Mouse (Mus musculus): Measurements from ENCODE around the gene Pcyt1a. TPM values are rescaled to one million over a fixed set of nuclear protein-coding genes. Genes with fewer than 3 reads are reported as not detected.
"Not testable (repeated sequence)": the region's sequence is repeated elsewhere in the genome, so short reads cannot be mapped to it uniquely, and the experiment has no call there.

The Pcyt1a gene
- total and polyA plus RNA-seq, 2 experiments from 2014 or later: 47.6 TPM

DNA sequence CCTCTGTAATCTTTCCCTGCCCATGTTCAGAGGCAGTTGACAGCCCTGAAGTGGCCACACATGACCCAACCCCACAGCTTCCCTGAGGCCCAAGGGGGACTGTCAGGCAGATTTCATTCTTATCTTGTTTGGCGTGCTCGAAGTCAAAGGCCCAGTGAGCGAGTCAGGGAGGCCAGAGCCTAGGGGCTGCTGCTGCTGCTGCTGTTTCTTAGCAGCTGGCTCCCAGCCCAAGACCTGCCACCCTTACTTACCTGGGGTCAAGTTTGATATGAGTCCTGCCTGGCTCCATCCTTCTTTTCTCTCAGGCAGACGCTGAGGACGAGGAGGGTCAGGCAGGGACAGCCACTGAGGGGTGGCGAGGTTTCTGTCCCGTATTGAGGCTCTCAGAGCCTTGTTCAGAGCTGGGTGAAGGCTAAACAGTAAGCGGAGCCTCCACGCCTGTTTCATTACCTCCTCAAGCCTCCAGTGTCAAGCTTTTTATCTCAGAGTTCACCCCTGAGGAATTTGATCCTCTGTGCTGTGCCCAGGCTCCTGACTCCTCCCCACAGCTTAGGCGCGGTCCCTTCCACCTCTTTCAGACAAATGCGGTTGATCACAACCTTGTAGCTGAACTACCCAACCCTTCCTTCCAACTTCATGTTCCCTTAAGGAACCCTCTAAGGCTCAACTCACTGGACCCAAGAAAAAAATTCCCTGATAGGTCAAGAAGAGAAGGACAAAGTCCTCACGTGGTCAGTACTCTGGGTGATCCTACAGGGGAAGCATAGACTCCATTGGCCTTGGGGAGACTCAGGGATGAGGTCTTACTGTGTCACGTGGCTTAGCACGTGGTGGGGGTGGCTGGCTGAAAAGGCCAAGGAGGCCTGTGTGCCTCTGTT, 56.8 kb downstream of the Pcyt1a start, which contains the start of gene Slc51a:
TSS of gene Slc51a (minus strand) at position 646 of the 878 bp plus-strand sequence.
- no peaks in the 10 kb centered on the region for H3K27me3 ChIP-seq (ENCODE audit: insufficient read depth, low read length)
- no peak for DNase-seq
- no peak for TF ChIP-seq CTCF (IDR thresholded peaks at IDR 0.05; ENCODE audit: low read depth)
- H3K9ac ChIP-seq: no peak within 1 kb of the TSS
- WGBS: 74% methylated on average over 15 of the region's 15 CpGs
- no peaks in the 10 kb centered on the region for H3K9me3 ChIP-seq (ENCODE audit: low read length)
- no peaks in the 10 kb centered on the region for H3K4me1 ChIP-seq (ENCODE audit: insufficient read depth)
- no peak within 1 kb of the TSS for H3K4me3 ChIP-seq (ENCODE audit: low read depth, low read length)
- no peak for ATAC-seq
- H3K36me3 ChIP-seq (ENCODE audit: insufficient read depth): no peaks in the 10 kb centered on the region
- H3K27ac ChIP-seq (ENCODE audit: low read depth, low read length): no peak within 1 kb of the TSS
- H3K4me2 ChIP-seq (ENCODE audit: low read depth): no peak within 1 kb of the TSS

DNA sequence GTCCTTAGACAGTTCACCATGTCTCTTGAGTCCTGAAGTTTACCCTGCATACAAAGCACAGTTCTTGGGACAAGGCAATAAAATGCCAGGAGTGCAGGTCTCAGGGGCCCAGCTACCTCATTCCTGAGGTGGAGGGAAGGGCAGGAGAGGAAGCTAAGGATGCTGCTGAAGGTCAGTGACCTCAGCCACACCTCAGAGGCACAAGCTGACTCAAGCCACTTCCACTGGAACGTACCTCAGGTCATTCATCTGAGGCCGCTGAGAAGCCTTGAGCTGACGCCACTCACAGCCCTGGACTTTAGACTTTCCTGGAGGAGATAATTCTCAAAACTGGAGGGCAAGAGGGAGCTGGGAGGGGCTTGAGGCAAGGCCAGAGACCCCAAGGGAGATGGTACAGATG, 58.2 kb downstream of the Pcyt1a start:
- Histone ChIP-seq H3K36me3 (ENCODE audit: insufficient read depth) (no peaks in the 10 kb centered on the region), H3K4me2 (ENCODE audit: low read depth) (no peak overlapping the region), H3K4me1 (ENCODE audit: insufficient read depth) (no peaks in the 10 kb centered on the region), H3K9me3 (ENCODE audit: low read length) (no peaks in the 10 kb centered on the region), H3K9ac (no peak overlapping the region), H3K27me3 (ENCODE audit: insufficient read depth, low read length) (no peaks in the 10 kb centered on the region), H3K27ac (ENCODE audit: low read depth, low read length) (no peak overlapping the region), H3K4me3 (ENCODE audit: low read depth, low read length) (no peak overlapping the region)
- WGBS: 93% methylated on average over 3 of the region's 3 CpGs
- TF ChIP-seq CTCF (IDR thresholded peaks at IDR 0.05; ENCODE audit: low read depth): no peak
- ATAC-seq (no peak), DNase-seq (no peak)

DNA sequence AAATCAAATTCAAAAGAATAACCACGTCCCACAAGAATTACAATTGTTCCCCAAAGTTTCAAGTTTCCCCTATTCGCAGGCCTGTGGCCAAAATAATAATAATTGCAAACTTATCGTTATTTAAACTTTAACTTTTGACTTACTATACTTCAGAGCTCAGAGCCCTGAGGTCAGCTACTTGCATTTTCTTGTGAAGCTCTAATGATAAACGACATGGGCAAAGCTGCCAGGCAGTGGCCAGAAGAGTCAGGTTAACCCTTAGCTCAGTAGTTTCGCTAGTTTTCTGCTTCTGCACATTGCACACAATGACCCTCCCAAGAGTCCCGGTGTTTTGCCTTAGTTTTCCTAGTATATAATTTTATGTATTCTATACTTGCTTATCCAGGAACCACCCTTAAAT, 63.6 kb downstream of the Pcyt1a start:
- not testable (repeated sequence) for H3K27me3 ChIP-seq (ENCODE audit: insufficient read depth, low read length); H3K4me3 ChIP-seq (ENCODE audit: low read depth, low read length); ATAC-seq; H3K9me3 ChIP-seq (ENCODE audit: low read length); H3K9ac ChIP-seq; H3K36me3 ChIP-seq (ENCODE audit: insufficient read depth); DNase-seq; H3K4me2 ChIP-seq (ENCODE audit: low read depth); H3K4me1 ChIP-seq (ENCODE audit: insufficient read depth); H3K27ac ChIP-seq (ENCODE audit: low read depth, low read length)
- 75% methylated on average over 6 of the region's 6 CpGs for WGBS

DNA sequence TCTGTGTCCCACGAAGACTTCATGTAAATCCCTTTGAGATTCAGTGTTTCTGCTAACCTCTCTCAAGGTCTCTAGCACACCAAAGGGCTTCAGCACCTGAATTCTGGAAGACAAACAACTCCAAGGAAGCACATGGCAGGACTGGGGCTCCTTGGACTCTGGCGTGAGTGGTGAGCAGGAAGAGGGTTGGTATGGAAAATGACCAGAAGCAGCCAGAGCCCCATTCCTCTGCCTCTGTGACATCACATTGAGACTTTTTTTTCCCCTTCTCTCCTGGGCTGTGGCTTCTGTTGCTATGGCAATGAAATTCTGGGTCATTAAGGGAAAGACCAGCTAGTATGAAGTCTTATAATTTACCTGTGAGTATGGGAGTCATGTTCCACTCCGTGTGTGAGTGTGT, 65.2 kb downstream of the Pcyt1a start, which contains the start of gene Zdhhc19:
TSS of gene Zdhhc19 (plus strand) at position 301 of the 400 bp plus-strand sequence.
- TF ChIP-seq CTCF (IDR thresholded peaks at IDR 0.05; ENCODE audit: low read depth): no peak
- H3K36me3 ChIP-seq (ENCODE audit: insufficient read depth): no peaks in the 10 kb centered on the region
- no peak within 1 kb of the TSS for H3K4me3 ChIP-seq (ENCODE audit: low read depth, low read length)
- ATAC-seq (no peak), DNase-seq (no peak)
- H3K9me3 ChIP-seq (ENCODE audit: low read length): no peaks in the 10 kb centered on the region
- no peak within 1 kb of the TSS for H3K4me2 ChIP-seq (ENCODE audit: low read depth)
- no peaks in the 10 kb centered on the region for H3K4me1 ChIP-seq (ENCODE audit: insufficient read depth)
- no peaks in the 10 kb centered on the region for H3K27me3 ChIP-seq (ENCODE audit: insufficient read depth, low read length)
- H3K27ac ChIP-seq (ENCODE audit: low read depth, low read length): no peak within 1 kb of the TSS
- WGBS: 76% methylated on average over 3 of the region's 3 CpGs
- H3K9ac ChIP-seq: no peak within 1 kb of the TSS

DNA sequence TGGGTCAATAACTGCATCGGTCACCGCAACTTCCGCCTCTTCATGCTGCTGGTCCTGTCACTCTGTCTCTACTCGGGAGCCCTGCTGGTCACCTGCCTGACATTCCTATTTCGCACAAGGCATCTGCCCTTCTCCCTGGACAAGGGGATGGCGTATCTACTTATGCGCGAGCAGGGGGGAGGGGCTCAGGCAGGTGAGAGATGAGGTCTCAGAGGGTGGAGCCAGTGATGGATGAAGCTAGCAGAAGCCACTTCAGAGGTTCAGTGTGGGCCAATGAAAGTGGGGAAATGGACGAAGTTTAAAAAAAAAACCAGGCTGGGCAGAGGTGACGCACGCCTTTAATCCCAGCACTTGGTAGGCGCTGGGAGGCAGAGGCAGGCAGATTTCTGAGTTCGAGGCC, 68.3 kb downstream of the Pcyt1a start:
- H3K27ac ChIP-seq (ENCODE audit: low read depth, low read length): no peak overlapping the region
- WGBS: 69% methylated on average over 13 of the region's 13 CpGs
- H3K27me3 ChIP-seq (ENCODE audit: insufficient read depth, low read length): no peaks in the 10 kb centered on the region
- no peaks in the 10 kb centered on the region for H3K36me3 ChIP-seq (ENCODE audit: insufficient read depth)
- H3K4me1 ChIP-seq (ENCODE audit: insufficient read depth): no peaks in the 10 kb centered on the region
- no peak for ATAC-seq
- DNase-seq: no peak
- H3K4me3 ChIP-seq (ENCODE audit: low read depth, low read length): no peak overlapping the region
- H3K4me2 ChIP-seq (ENCODE audit: low read depth): no peak overlapping the region
- TF ChIP-seq CTCF (IDR thresholded peaks at IDR 0.05; ENCODE audit: low read depth): no peak
- no peaks in the 10 kb centered on the region for H3K9me3 ChIP-seq (ENCODE audit: low read length)
- no peak overlapping the region for H3K9ac ChIP-seq

DNA sequence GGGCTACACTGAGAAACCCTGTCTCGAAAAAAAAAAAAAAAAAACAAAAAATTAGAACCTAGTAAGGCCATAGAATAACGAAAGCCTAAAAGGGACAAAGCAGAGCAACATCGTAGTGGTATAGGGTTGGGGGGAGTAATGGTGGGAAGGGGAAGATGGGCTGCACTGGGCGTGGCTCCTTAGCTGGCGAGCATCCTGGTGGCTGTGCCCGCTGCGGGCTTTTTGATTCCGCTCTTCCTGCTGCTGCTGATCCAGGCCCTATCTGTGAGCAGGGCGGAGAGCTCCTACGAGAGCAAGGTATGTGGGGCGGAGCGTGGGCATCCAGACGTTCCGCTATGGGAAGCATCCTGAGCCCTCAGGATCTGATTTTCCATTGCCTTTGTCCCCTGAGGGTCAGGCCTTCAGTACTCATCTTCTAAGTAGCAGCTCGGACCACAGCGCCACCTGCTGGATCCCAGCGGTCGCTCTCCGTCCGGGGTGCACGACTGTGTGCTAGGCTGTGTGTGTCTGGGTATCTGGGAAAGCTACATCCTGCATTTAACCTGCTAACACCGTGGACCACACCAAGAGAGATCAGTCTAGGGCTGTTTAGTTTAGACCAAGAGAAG, 68.8 kb downstream of the Pcyt1a start:
- H3K36me3 ChIP-seq (ENCODE audit: insufficient read depth): no peaks in the 10 kb centered on the region
- WGBS: 8% methylated on average over 22 of the region's 22 CpGs
- ATAC-seq (peak; percentile 95), DNase-seq (peak; percentile 90)
- no peaks in the 10 kb centered on the region for H3K9me3 ChIP-seq (ENCODE audit: low read length)
- H3K4me1 ChIP-seq (ENCODE audit: insufficient read depth): no peaks in the 10 kb centered on the region
- H3K27ac ChIP-seq (ENCODE audit: low read depth, low read length): peak overlapping the region; percentile 46; the same call in 1 of the 2 replicates
- H3K4me2 ChIP-seq (ENCODE audit: low read depth): peak overlapping the region; percentile 54
- H3K4me3 ChIP-seq (ENCODE audit: low read depth, low read length): peak overlapping the region; percentile 27
- H3K9ac ChIP-seq: peak overlapping the region; percentile 57
- H3K27me3 ChIP-seq (ENCODE audit: insufficient read depth, low read length): no peaks in the 10 kb centered on the region
- TF ChIP-seq CTCF (IDR thresholded peaks at IDR 0.05; ENCODE audit: low read depth): peak; percentile 95

DNA sequence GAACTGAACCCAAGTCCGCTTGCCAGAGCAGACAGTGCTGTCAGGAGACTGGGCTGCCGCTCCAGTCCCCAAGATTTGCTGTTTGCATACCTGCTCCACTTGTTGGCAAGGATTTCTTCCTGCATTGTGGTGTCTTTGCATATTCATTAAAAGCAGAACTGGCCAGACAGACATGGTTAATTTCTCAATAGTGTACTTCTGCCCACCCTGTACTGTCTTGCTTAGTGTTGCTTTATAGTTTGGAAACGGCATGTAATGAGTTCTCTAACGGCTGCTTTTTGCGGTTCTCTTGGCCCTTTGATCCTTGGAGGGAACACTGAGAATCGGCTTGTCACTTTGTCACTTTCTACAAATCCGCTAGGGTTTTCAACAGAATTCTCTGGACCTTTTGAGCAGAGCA, 70.7 kb downstream of the Pcyt1a start:
- DNase-seq: no peak
- Histone ChIP-seq H3K9ac (no peak overlapping the region), H3K4me1 (ENCODE audit: insufficient read depth) (no peaks in the 10 kb centered on the region), H3K27me3 (ENCODE audit: insufficient read depth, low read length) (no peaks in the 10 kb centered on the region), H3K9me3 (ENCODE audit: low read length) (no peaks in the 10 kb centered on the region), H3K27ac (ENCODE audit: low read depth, low read length) (no peak overlapping the region), H3K4me3 (ENCODE audit: low read depth, low read length) (no peak overlapping the region), H3K4me2 (ENCODE audit: low read depth) (no peak overlapping the region), H3K36me3 (ENCODE audit: insufficient read depth) (no peaks in the 10 kb centered on the region)
- ATAC-seq: no peak
- WGBS: 46% methylated on average over 7 of the region's 7 CpGs
- no peak for TF ChIP-seq CTCF (IDR thresholded peaks at IDR 0.05; ENCODE audit: low read depth)

Data from forebrain, postnatal 0 days (tissue).